Mouse (Mus musculus): ENCODE results near the gene Hint2. TPM values are rescaled to one million over a fixed set of nuclear protein-coding genes. Genes with fewer than 3 reads are reported as not detected.

The Hint2 gene
- polyA plus RNA-seq, 1 experiment = 30.1 TPM

GRCm38 (mm10) chr4:43604751-43605685 is 51.2 kb downstream of the Hint2 start:
- Histone ChIP-seq H3K27me3 (ENCODE audit: control insufficient read depth, insufficient read depth, low read length, poor library complexity, severe bottlenecking) (no peaks in the 10 kb centered on the region), H3K36me3 (ENCODE audit: control insufficient read depth, insufficient read depth, low read length, poor library complexity, severe bottlenecking) (no peaks in the 10 kb centered on the region), H3K9ac (ENCODE audit: low read depth, poor library complexity, severe bottlenecking) (no peak overlapping the region), H3K27ac (ENCODE audit: insufficient read depth, low read length) (no peak overlapping the region), H3K4me1 (ENCODE audit: control insufficient read depth, insufficient read depth, low read length) (no peaks in the 10 kb centered on the region), H3K4me3 (ENCODE audit: low read depth, low read length) (no peak overlapping the region), H3K9me3 (replicated peaks; ENCODE audit: control insufficient read depth, insufficient read depth, low read length, poor library complexity, severe bottlenecking) (no peaks in the 10 kb centered on the region)
- TF ChIP-seq EP300 (IDR thresholded peaks at IDR 0.05; ENCODE audit: insufficient read depth, low read depth, low read length) (no peak), POLR2A (IDR thresholded peaks at IDR 0.05; ENCODE audit: insufficient read depth, low read length) (no peak), CTCF (IDR thresholded peaks at IDR 0.05; ENCODE audit: low read depth, low read length) (no peak)

Other genes with a start within 250 kb of the Hint2 start
- gene Fam166b, start 227.3 kb downstream of the Hint2 start, polyA plus RNA-seq (2011; ENCODE audit: insufficient read depth, insufficient read length, low read depth, missing spikeins) = 2.1 and 2.4 TPM in 2 replicates
- gene Tesk1, start 214.5 kb downstream of the Hint2 start, polyA plus RNA-seq (2011; ENCODE audit: insufficient read depth, insufficient read length, low read depth, missing spikeins) = 12.6 and 14.9 TPM in 2 replicates
- gene Cd72, start 201.8 kb downstream of the Hint2 start, polyA plus RNA-seq (2011; ENCODE audit: insufficient read depth, insufficient read length, low read depth, missing spikeins) = not detected in 2 replicates
- gene Sit1, start 172.7 kb downstream of the Hint2 start, polyA plus RNA-seq (2011; ENCODE audit: insufficient read depth, insufficient read length, low read depth, missing spikeins) = not detected in 2 replicates
- gene Ccdc107, start 163.6 kb downstream of the Hint2 start, polyA plus RNA-seq (2011; ENCODE audit: insufficient read depth, insufficient read length, low read depth, missing spikeins) = 16.5 and 17.8 TPM in 2 replicates
- gene Arhgef39, start 156.8 kb downstream of the Hint2 start, polyA plus RNA-seq (2011; ENCODE audit: insufficient read depth, insufficient read length, low read depth, missing spikeins) = 33.1 and 40.8 TPM in 2 replicates
- 0.61 and 0.75 TPM in 2 replicates for gene Car9, start 149.5 kb downstream of the Hint2 start, polyA plus RNA-seq (2011; ENCODE audit: insufficient read depth, insufficient read length, low read depth, missing spikeins)
- 81.8 and 86.0 TPM in 2 replicates for gene Tpm2, start 132.7 kb downstream of the Hint2 start, polyA plus RNA-seq (2011; ENCODE audit: insufficient read depth, insufficient read length, low read depth, missing spikeins)
- 24.0 and 24.4 TPM in 2 replicates for gene Creb3, start 94.1 kb downstream of the Hint2 start, polyA plus RNA-seq (2011; ENCODE audit: insufficient read depth, insufficient read length, low read depth, missing spikeins)
- gene Tln1, start 93.8 kb downstream of the Hint2 start, polyA plus RNA-seq (2011; ENCODE audit: insufficient read depth, insufficient read length, low read depth, missing spikeins) = 92.5 and 97.2 TPM in 2 replicates
- 27.9 and 30.9 TPM in 2 replicates for gene Rgp1, start 77.8 kb downstream of the Hint2 start, polyA plus RNA-seq (2011; ENCODE audit: insufficient read depth, insufficient read length, low read depth, missing spikeins)
- 6.6 and 8.9 TPM in 2 replicates for gene Gba2, start 77.6 kb downstream of the Hint2 start, polyA plus RNA-seq (2011; ENCODE audit: insufficient read depth, insufficient read length, low read depth, missing spikeins)
- not detected in 2 replicates for gene Msmp, start 72.0 kb downstream of the Hint2 start, polyA plus RNA-seq (2011; ENCODE audit: insufficient read depth, insufficient read length, low read depth, missing spikeins)
- 3.1 and 5.1 TPM in 2 replicates for gene Npr2, start 24.5 kb downstream of the Hint2 start, polyA plus RNA-seq (2011; ENCODE audit: insufficient read depth, insufficient read length, low read depth, missing spikeins)
- gene Spag8, start 2.9 kb downstream of the Hint2 start, polyA plus RNA-seq (2011; ENCODE audit: insufficient read depth, insufficient read length, low read depth, missing spikeins) = 0.50 and 0.97 TPM in 2 replicates
- 4.5 and 5.0 TPM in 2 replicates for gene Tmem8b, start 12.5 kb upstream of the Hint2 start, polyA plus RNA-seq (2011; ENCODE audit: insufficient read depth, insufficient read length, low read depth, missing spikeins)
- gene Fam221b, start 12.7 kb upstream of the Hint2 start, polyA plus RNA-seq (2011; ENCODE audit: insufficient read depth, insufficient read length, low read depth, missing spikeins) = 0.19 and 0.55 TPM in 2 replicates
- gene Olfr70, start 44.3 kb upstream of the Hint2 start, polyA plus RNA-seq (2011; ENCODE audit: insufficient read depth, insufficient read length, low read depth, missing spikeins) = not detected in 2 replicates
- not detected in 2 replicates for gene Olfr71, start 53.8 kb upstream of the Hint2 start, polyA plus RNA-seq (2011; ENCODE audit: insufficient read depth, insufficient read length, low read depth, missing spikeins)
- gene Hrct1, start 70.7 kb upstream of the Hint2 start, polyA plus RNA-seq (2011; ENCODE audit: insufficient read depth, insufficient read length, low read depth, missing spikeins) = not detected in 2 replicates
- 0.51 TPM in 1 of 2 replicates, not detected in the other for gene Spaar, start 73.6 kb upstream of the Hint2 start, polyA plus RNA-seq (2011; ENCODE audit: insufficient read depth, insufficient read length, low read depth, missing spikeins)
- gene Olfr159, start 114.5 kb upstream of the Hint2 start, polyA plus RNA-seq (2011; ENCODE audit: insufficient read depth, insufficient read length, low read depth, missing spikeins) = not detected in 2 replicates
- gene Olfr156, start 167.4 kb upstream of the Hint2 start, polyA plus RNA-seq (2011; ENCODE audit: insufficient read depth, insufficient read length, low read depth, missing spikeins) = not detected in 2 replicates
- not detected in 2 replicates for gene Olfr157, start 183.7 kb upstream of the Hint2 start, polyA plus RNA-seq (2011; ENCODE audit: insufficient read depth, insufficient read length, low read depth, missing spikeins)
- gene Olfr155, start 195.1 kb upstream of the Hint2 start, polyA plus RNA-seq (2011; ENCODE audit: insufficient read depth, insufficient read length, low read depth, missing spikeins) = not detected in 2 replicates
- gene Reck, start 219.1 kb upstream of the Hint2 start, polyA plus RNA-seq (2011; ENCODE audit: insufficient read depth, insufficient read length, low read depth, missing spikeins) = 5.7 and 6.3 TPM in 2 replicates